Mouse (Mus musculus): Measurements from ENCODE around the gene Bag3. TPM values are rescaled to one million over a fixed set of nuclear protein-coding genes. Genes with fewer than 3 reads are reported as not detected.

Bag3 gene
- polyA plus RNA-seq, 1 experiment from 2014 or later, result 23.6 TPM

- H3K4me1 ChIP-seq (ENCODE audit: control insufficient read depth, insufficient read depth, low read length), result peaks cover 24% of the 10 kb centered on the region
- H3K36me3 ChIP-seq (ENCODE audit: control insufficient read depth, insufficient read depth, low read length), result peaks cover 34% of the 10 kb centered on the region
- DNase-seq (ENCODE audit: low spot score), result no peak
- H3K9ac ChIP-seq (ENCODE audit: low read depth, low read length), result no peak overlapping the region
- H3K4me2 ChIP-seq (ENCODE audit: low read depth, low read length), result no peak overlapping the region
- no peaks in the 10 kb centered on the region for H3K9me3 ChIP-seq (ENCODE audit: control insufficient read depth, low read length)
- no peaks in the 10 kb centered on the region for H3K27me3 ChIP-seq (replicated peaks; ENCODE audit: control insufficient read depth, insufficient read depth, low read length)
- no peak for ATAC-seq (ENCODE audit: low read depth)
- 92% methylated on average over 13 of the region's 13 CpGs for WGBS
- no peak overlapping the region for H3K27ac ChIP-seq (replicated peaks; ENCODE audit: low read depth, low read length)
- no peak overlapping the region for H3K4me3 ChIP-seq (ENCODE audit: low read depth, low read length)
Observed at GRCm38 (mm10) chr7:128540111-128540510, 16.7 kb downstream of the Bag3 start.

- no peak overlapping the region for H3K9ac ChIP-seq (ENCODE audit: low read depth, low read length)
- peak overlapping the region; percentile 1; the same call in 1 of the 2 replicates for H3K27ac ChIP-seq (replicated peaks; ENCODE audit: low read depth, low read length)
- H3K36me3 ChIP-seq (ENCODE audit: control insufficient read depth, insufficient read depth, low read length), result peaks cover 40% of the 10 kb centered on the region
- DNase-seq (ENCODE audit: low spot score) (no peak), ATAC-seq (ENCODE audit: low read depth) (no peak)
- no peak overlapping the region for H3K4me2 ChIP-seq (ENCODE audit: low read depth, low read length)
- peaks cover 22% of the 10 kb centered on the region for H3K4me1 ChIP-seq (ENCODE audit: control insufficient read depth, insufficient read depth, low read length)
- no peaks in the 10 kb centered on the region for H3K27me3 ChIP-seq (replicated peaks; ENCODE audit: control insufficient read depth, insufficient read depth, low read length)
- 80% methylated on average over 16 of the region's 16 CpGs for WGBS
- H3K9me3 ChIP-seq (ENCODE audit: control insufficient read depth, low read length), result no peaks in the 10 kb centered on the region
- H3K4me3 ChIP-seq (ENCODE audit: low read depth, low read length), result no peak overlapping the region
Observed at GRCm38 (mm10) chr7:128540734-128541133, 17.3 kb downstream of the Bag3 start.

DNA sequence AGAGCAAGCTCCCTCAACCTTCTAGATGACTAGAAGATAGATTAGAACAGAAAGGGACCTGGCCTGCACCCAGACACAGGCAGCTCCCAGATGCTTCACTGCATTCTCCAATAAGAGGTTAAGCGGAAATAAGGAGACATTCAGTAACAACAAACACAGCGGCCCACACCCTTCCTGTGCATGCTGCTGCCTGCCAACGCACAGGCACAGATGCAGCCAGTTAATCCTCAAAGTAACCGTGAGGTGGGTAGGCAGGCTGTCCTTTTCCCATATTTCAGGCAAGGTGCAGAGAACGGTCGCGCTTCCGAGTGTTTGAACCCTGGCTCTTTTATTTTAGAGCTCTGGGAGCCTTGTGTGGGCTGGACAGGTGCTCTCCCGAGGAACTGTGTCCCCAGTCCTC is 17.8 kb downstream of the Bag3 start:
- H3K27me3 ChIP-seq (replicated peaks; ENCODE audit: control insufficient read depth, insufficient read depth, low read length), result no peaks in the 10 kb centered on the region
- H3K4me1 ChIP-seq (ENCODE audit: control insufficient read depth, insufficient read depth, low read length), result peaks cover 20% of the 10 kb centered on the region
- DNase-seq (ENCODE audit: low spot score) (peak; percentile 59), ATAC-seq (ENCODE audit: low read depth) (peak; percentile 54; the same call in 1 of the 2 replicates)
- H3K36me3 ChIP-seq (ENCODE audit: control insufficient read depth, insufficient read depth, low read length), result peaks cover 44% of the 10 kb centered on the region
- WGBS, result 61% methylated on average over 9 of the region's 9 CpGs
- no peak overlapping the region for H3K4me3 ChIP-seq (ENCODE audit: low read depth, low read length)
- peak overlapping the region; percentile 1; the same call in 1 of the 2 replicates for H3K27ac ChIP-seq (replicated peaks; ENCODE audit: low read depth, low read length)
- no peak overlapping the region for H3K4me2 ChIP-seq (ENCODE audit: low read depth, low read length)
- no peak overlapping the region for H3K9ac ChIP-seq (ENCODE audit: low read depth, low read length)
- H3K9me3 ChIP-seq (ENCODE audit: control insufficient read depth, low read length), result no peaks in the 10 kb centered on the region

GRCm38 (mm10) chr7:128541771-128542170 is 18.4 kb downstream of the Bag3 start:
- WGBS, result 89% methylated on average over 17 of the region's 17 CpGs
- no peaks in the 10 kb centered on the region for H3K9me3 ChIP-seq (ENCODE audit: control insufficient read depth, low read length)
- no peak overlapping the region for H3K27ac ChIP-seq (replicated peaks; ENCODE audit: low read depth, low read length)
- H3K4me1 ChIP-seq (ENCODE audit: control insufficient read depth, insufficient read depth, low read length), result peaks cover 18% of the 10 kb centered on the region
- no peak overlapping the region for H3K4me3 ChIP-seq (ENCODE audit: low read depth, low read length)
- H3K4me2 ChIP-seq (ENCODE audit: low read depth, low read length), result no peak overlapping the region
- H3K36me3 ChIP-seq (ENCODE audit: control insufficient read depth, insufficient read depth, low read length), result peaks cover 50% of the 10 kb centered on the region
- H3K27me3 ChIP-seq (replicated peaks; ENCODE audit: control insufficient read depth, insufficient read depth, low read length), result no peaks in the 10 kb centered on the region
- ATAC-seq (ENCODE audit: low read depth) (no peak), DNase-seq (ENCODE audit: low spot score) (no peak)
- no peak overlapping the region for H3K9ac ChIP-seq (ENCODE audit: low read depth, low read length)

DNA sequence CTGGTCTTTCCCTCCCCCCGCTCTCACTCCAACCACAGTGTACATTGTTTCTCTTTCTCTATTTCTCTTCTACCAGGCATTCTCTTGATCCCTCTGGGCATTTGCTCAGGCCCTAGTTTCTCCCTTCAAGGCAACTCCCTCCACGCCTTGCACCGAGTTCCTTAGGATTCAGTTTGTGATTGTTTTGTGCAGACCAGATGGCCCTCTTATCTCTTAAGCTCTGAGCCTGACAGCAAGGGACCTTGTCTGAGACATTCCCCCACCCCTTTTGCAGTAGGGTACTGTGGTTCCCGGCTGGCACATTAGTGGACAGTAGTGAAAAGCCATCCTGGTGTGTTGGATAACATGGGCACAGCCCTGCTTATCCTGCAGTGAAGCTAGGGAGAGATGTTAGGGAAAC is 19.1 kb downstream of the Bag3 start:
- Histone ChIP-seq H3K4me1 (ENCODE audit: control insufficient read depth, insufficient read depth, low read length) (peaks cover 17% of the 10 kb centered on the region), H3K27ac (replicated peaks; ENCODE audit: low read depth, low read length) (no peak overlapping the region), H3K36me3 (ENCODE audit: control insufficient read depth, insufficient read depth, low read length) (peaks cover 57% of the 10 kb centered on the region), H3K9ac (ENCODE audit: low read depth, low read length) (no peak overlapping the region), H3K4me2 (ENCODE audit: low read depth, low read length) (no peak overlapping the region), H3K4me3 (ENCODE audit: low read depth, low read length) (no peak overlapping the region), H3K9me3 (ENCODE audit: control insufficient read depth, low read length) (no peaks in the 10 kb centered on the region), H3K27me3 (replicated peaks; ENCODE audit: control insufficient read depth, insufficient read depth, low read length) (no peaks in the 10 kb centered on the region)
- no peak for DNase-seq (ENCODE audit: low spot score)
- no peak for ATAC-seq (ENCODE audit: low read depth)
- WGBS, result 74% methylated on average over 4 of the region's 4 CpGs

- Histone ChIP-seq H3K27me3 (replicated peaks; ENCODE audit: control insufficient read depth, insufficient read depth, low read length) (no peaks in the 10 kb centered on the region), H3K9ac (ENCODE audit: low read depth, low read length) (no peak overlapping the region), H3K4me3 (ENCODE audit: low read depth, low read length) (no peak overlapping the region), H3K4me1 (ENCODE audit: control insufficient read depth, insufficient read depth, low read length) (peaks cover 11% of the 10 kb centered on the region), H3K9me3 (ENCODE audit: control insufficient read depth, low read length) (no peaks in the 10 kb centered on the region), H3K4me2 (ENCODE audit: low read depth, low read length) (no peak overlapping the region), H3K27ac (replicated peaks; ENCODE audit: low read depth, low read length) (no peak overlapping the region), H3K36me3 (ENCODE audit: control insufficient read depth, insufficient read depth, low read length) (peaks cover 65% of the 10 kb centered on the region)
- WGBS, result 69% methylated on average over 14 of the region's 14 CpGs
- ATAC-seq (ENCODE audit: low read depth), result no peak
- DNase-seq (ENCODE audit: low spot score), result no peak
Observed at GRCm38 (mm10) chr7:128543148-128543855, 19.9 kb downstream of the Bag3 start.

DNA sequence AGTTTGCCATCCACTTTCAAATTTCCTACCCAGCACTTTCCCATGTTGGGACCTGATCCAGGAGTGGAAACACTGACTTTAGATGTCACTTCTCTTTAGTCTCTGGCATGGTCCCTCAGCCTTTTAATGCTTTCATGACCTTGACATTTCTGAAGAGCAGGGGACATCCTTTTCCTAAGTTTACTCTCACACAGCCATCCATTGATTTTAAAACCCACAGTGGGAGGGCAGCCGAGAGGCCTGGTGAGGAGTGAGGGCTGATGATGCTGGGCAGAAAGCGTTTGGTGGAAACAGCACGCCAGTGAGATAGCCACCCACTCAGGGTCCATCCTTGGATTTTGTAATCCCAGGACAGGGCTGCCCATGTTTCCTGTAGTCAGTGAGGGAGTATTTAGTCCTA is 20.5 kb downstream of the Bag3 start:
- peaks cover 69% of the 10 kb centered on the region for H3K36me3 ChIP-seq (ENCODE audit: control insufficient read depth, insufficient read depth, low read length)
- DNase-seq (ENCODE audit: low spot score), result no peak

GRCm38 (mm10) chr7:128544566-128545262 is 21.3 kb downstream of the Bag3 start:
- Histone ChIP-seq H3K9me3 (ENCODE audit: control insufficient read depth, low read length) (no peaks in the 10 kb centered on the region), H3K4me1 (ENCODE audit: control insufficient read depth, insufficient read depth, low read length) (peaks cover 12% of the 10 kb centered on the region), H3K27ac (replicated peaks; ENCODE audit: low read depth, low read length) (no peak overlapping the region), H3K4me3 (ENCODE audit: low read depth, low read length) (no peak overlapping the region), H3K9ac (ENCODE audit: low read depth, low read length) (no peak overlapping the region), H3K27me3 (replicated peaks; ENCODE audit: control insufficient read depth, insufficient read depth, low read length) (no peaks in the 10 kb centered on the region), H3K4me2 (ENCODE audit: low read depth, low read length) (no peak overlapping the region), H3K36me3 (ENCODE audit: control insufficient read depth, insufficient read depth, low read length) (peaks cover 68% of the 10 kb centered on the region)
- no peak for ATAC-seq (ENCODE audit: low read depth)
- no peak for DNase-seq (ENCODE audit: low spot score)
- WGBS, result 84% methylated on average over 7 of the region's 7 CpGs

More for the DNA sequence above, 20.5 kb downstream of the Bag3 start:
- ATAC-seq (ENCODE audit: low read depth), result no peak
- Histone ChIP-seq H3K4me2 (ENCODE audit: low read depth, low read length) (no peak overlapping the region), H3K4me1 (ENCODE audit: control insufficient read depth, insufficient read depth, low read length) (peaks cover 6% of the 10 kb centered on the region), H3K27me3 (replicated peaks; ENCODE audit: control insufficient read depth, insufficient read depth, low read length) (no peaks in the 10 kb centered on the region), H3K4me3 (ENCODE audit: low read depth, low read length) (no peak overlapping the region), H3K9me3 (ENCODE audit: control insufficient read depth, low read length) (no peaks in the 10 kb centered on the region), H3K9ac (ENCODE audit: low read depth, low read length) (no peak overlapping the region), H3K27ac (replicated peaks; ENCODE audit: low read depth, low read length) (no peak overlapping the region)
- 85% methylated on average over 3 of the region's 3 CpGs for WGBS
